Mouse (Mus musculus) embryonic fibroblast, embryonic 13.5 days (primary cell): ENCODE results near the gene Hnrnpab. TPM values are rescaled to one million over a fixed set of nuclear protein-coding genes. Genes with fewer than 3 reads are reported as not detected.

Experiments
- H3K27ac ChIP-seq: 2 replicates; pipeline ENCODE4 v1.5.1; 2012; ENCODE audit warnings: low read length, control low read depth, inconsistent platforms; ENCODE audit not compliant: insufficient read depth
- H3K4me1 ChIP-seq: 2 replicates; pipeline ENCODE4 v1.6.1; 2011; ENCODE audit warnings: low read length; ENCODE audit not compliant: control insufficient read depth, insufficient read depth
- H3K4me3 ChIP-seq: 2 replicates; pipeline ENCODE4 v1.5.1; 2011; ENCODE audit warnings: mild to moderate bottlenecking, control low read depth, low read length; ENCODE audit not compliant: insufficient read depth
- CTCF ChIP-seq: IDR thresholded peaks from 2 replicates; pipeline ENCODE4 v1.5.1; 2011; ENCODE audit warnings: mild to moderate bottlenecking, control low read depth, low read length, moderate library complexity, borderline replicate concordance; ENCODE audit not compliant: insufficient read depth
- POLR2A ChIP-seq: IDR thresholded peaks from 2 replicates; pipeline ENCODE4 v1.6.1; 2011; ENCODE audit warnings: low read depth, mild to moderate bottlenecking, control low read depth, low read length, moderate library complexity
- polyA plus RNA-seq: library from polyadenylated mRNA; stranded (reverse); fragments of >200 nt; gene quantifications from 2 replicates; pipeline ENCODE4 v1.2.4, GENCODE M21; 2011; ENCODE audit warnings: low read depth; ENCODE audit not compliant: missing spikeins, insufficient read length

The Hnrnpab gene
- polyA plus RNA-seq, result 361 and 364 TPM in 2 replicates

GRCm38 (mm10) chr11:51606447-51607095 is at the start of gene Hnrnpab:
TSS of gene Hnrnpab (minus strand) at chr11:51606847.
- TF ChIP-seq CTCF (no peak), POLR2A (peak; percentile 100)

GRCm38 (mm10) chr11:51654891-51655290 is 48.2 kb upstream of the Hnrnpab start:
- H3K27ac ChIP-seq, result no peak overlapping the region
- TF ChIP-seq POLR2A (no peak), CTCF (no peak)
- H3K4me3 ChIP-seq, result no peak overlapping the region

More at GRCm38 (mm10) chr11:51606447-51607095, at the start of gene Hnrnpab:
- Histone ChIP-seq H3K4me1 (peaks cover 4% of the 10 kb centered on the region), H3K27ac (peak within 1 kb of the TSS; percentile 62), H3K4me3 (peak within 1 kb of the TSS; percentile 98)

GRCm38 (mm10) chr11:51653736-51654135 is 47.1 kb upstream of the Hnrnpab start:
- Histone ChIP-seq H3K4me3 (no peak overlapping the region), H3K27ac (no peak overlapping the region), H3K4me1 (no peaks in the 10 kb centered on the region)
- TF ChIP-seq CTCF (no peak), POLR2A (no peak)

More at GRCm38 (mm10) chr11:51654891-51655290, 48.2 kb upstream of the Hnrnpab start:
- H3K4me1 ChIP-seq, result no peaks in the 10 kb centered on the region

DNA sequence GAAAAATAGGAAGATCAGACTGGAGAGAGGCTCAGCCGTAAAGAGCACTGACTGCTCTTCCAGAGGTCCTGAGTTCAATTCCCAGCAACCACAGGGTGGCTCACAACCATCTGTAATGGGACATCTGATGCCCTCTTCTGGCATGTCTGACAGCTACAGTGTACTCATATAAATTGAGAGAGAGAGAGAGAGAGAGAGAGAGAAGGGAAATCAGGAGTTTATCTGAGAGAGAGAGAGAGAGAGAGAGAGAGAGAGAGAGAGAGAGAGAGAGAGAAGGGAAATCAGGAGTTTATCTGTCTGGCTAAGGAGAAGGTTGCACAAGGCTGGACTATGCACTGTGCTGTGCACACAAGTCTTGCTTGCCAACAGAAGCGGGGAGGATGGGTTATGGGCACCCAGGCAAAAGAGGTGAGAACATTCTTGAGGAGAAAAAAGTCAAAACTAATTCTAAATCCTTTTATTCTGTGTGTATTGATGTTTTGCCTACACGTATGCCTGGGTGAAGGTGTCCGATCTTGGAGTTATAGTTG is 46.3 kb upstream of the Hnrnpab start:
- TF ChIP-seq POLR2A (no peak), CTCF (no peak)
- Histone ChIP-seq H3K4me3 (no peak overlapping the region), H3K27ac (no peak overlapping the region), H3K4me1 (0 out of 2 replicates have a peak, but pooled peaks cover 2% of the 10 kb centered on the region)

DNA sequence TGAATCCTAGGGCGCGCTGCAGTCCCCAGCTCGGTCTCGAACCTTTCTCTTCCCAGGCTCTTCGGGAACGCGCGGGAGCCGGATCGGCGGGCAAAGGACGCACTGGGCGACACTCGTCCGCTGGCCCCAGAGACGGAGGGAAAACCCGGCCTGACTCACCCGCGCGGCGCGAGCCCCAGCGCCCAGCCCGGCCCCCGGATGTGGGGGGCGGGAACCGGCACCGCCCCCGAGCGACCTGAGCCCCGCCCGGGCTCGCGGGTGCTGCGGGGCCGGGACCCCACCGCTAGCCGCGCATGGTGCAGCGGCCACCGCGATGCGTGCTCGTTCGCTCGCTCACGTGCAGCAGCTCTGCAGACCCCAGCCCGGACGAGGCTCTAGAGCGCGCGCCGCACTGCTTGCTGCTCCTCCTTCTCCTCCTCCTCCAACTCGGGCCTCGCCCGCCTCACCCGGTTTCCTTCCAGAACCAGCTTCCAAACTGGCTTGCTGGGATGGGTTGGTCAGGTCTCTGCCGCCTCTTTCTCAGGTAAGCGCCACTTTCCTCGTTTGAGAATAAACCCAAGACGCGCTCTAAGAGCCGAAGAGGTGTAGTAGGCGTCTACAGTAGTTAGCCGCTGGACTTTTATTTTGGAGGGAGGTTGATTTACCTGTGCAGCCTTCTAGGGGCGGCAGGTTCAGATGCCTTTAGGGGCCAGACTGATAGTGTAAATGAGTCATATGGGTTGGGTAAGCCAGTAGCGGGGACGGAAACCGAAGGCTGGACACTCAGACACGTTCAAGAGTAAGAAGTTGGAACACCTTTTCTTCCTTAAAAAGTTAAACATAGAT is 44.3 kb upstream of the Hnrnpab start, which contains the start of the genes N4bp3 and D930048N14Rik:
Gene N4bp3, minus strand, starts transcription at position 152 of the 825 bp plus-strand sequence.
Gene D930048N14Rik, plus strand, starts transcription at position 264 of the 825 bp plus-strand sequence.
- Histone ChIP-seq H3K4me1 (0 out of 2 replicates have a peak, but pooled peaks cover 2% of the 10 kb centered on the region), H3K27ac (no peak within 1 kb of the TSS), H3K4me3 (peak within 1 kb of the TSS; percentile 59)
- peak; percentile 37; the same call in 1 of the 2 replicates for TF ChIP-seq POLR2A
- no peak for TF ChIP-seq CTCF

DNA sequence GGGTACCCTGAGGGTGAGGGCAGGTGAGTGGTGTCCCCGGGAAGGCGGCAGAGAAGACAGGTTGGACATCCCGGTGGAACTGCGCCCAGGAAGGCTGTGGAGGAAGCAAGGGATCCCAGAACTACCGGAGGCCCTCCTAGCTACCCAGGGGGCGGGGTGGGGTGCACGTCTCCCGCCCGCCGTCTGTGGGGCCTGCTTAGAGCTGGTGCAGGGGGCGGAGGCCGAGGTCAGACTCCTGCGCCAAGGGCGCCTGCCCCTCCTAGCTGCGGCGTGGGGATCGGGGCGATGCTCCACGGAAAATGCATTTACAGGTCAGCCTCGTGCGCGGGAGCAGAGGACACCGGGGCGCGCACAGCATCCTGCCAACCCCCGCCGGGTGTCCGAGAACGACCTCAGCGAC is 43.6 kb upstream of the Hnrnpab start:
- H3K4me1 ChIP-seq, result 0 out of 2 replicates have a peak, but pooled peaks cover 2% of the 10 kb centered on the region
- no peak for TF ChIP-seq POLR2A
- no peak for TF ChIP-seq CTCF
- peak overlapping the region; percentile 59 for H3K4me3 ChIP-seq
- H3K27ac ChIP-seq, result no peak overlapping the region

GRCm38 (mm10) chr11:51649889-51650199 is 43.2 kb upstream of the Hnrnpab start:
- Histone ChIP-seq H3K4me3 (peak overlapping the region; percentile 59), H3K4me1 (0 out of 2 replicates have a peak, but pooled peaks cover 2% of the 10 kb centered on the region), H3K27ac (no peak overlapping the region)
- TF ChIP-seq POLR2A (no peak), CTCF (no peak)

GRCm38 (mm10) chr11:51649111-51649888 is 42.7 kb upstream of the Hnrnpab start:
- no peak for TF ChIP-seq CTCF
- no peak for TF ChIP-seq POLR2A
- H3K4me1 ChIP-seq, result 0 out of 2 replicates have a peak, but pooled peaks cover 2% of the 10 kb centered on the region
- H3K27ac ChIP-seq, result no peak overlapping the region
- H3K4me3 ChIP-seq, result no peak overlapping the region

- TF ChIP-seq CTCF (no peak), POLR2A (no peak)
- Histone ChIP-seq H3K4me3 (no peak overlapping the region), H3K4me1 (0 out of 2 replicates have a peak, but pooled peaks cover 2% of the 10 kb centered on the region)
Measured at GRCm38 (mm10) chr11:51648566-51648965, 41.9 kb upstream of the Hnrnpab start.

More at GRCm38 (mm10) chr11:51648566-51648965, 41.9 kb upstream of the Hnrnpab start:
- H3K27ac ChIP-seq, result no peak overlapping the region
